Mouse (Mus musculus): ENCODE results near the gene Zmpste24. TPM values are rescaled to one million over a fixed set of nuclear protein-coding genes. Genes with fewer than 3 reads are reported as not detected.

Gene Zmpste24
- polyA plus RNA-seq, 1 experiment from 2014 or later, result 22.6 TPM

DNA sequence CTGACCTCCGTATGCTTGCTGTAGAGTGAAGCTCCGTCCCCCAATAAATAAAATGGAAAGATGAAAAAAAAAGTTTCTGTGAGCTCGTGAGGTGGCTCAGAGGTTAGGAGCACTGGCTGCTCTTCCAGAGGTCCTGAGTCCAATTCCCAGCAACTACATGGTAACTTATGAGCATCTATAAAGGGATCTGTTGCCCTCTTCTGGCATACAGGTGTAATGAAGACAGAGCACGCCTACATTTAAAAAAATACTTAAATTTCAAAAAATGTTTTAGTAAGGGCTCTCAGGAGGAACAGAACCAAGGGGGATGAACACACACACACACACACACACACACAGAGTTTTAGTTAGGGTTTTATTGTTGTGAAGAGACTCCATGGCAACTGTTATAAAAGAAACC, 66.6 kb downstream of the Zmpste24 start:
- Histone ChIP-seq H3K4me1 (0 out of 2 replicates have a peak, but pooled peaks cover 4% of the 10 kb centered on the region), H3K4me3 (no peak overlapping the region), H3K27ac (replicated peaks) (no peak overlapping the region), H3K27me3 (replicated peaks) (no peaks in the 10 kb centered on the region), H3K9me3 (no peaks in the 10 kb centered on the region), H3K4me2 (no peak overlapping the region), H3K9ac (no peak overlapping the region), H3K36me3 (no peaks in the 10 kb centered on the region)
- ATAC-seq (ENCODE audit: extremely low read depth, insufficient number of reproducible peaks, low FRiP score, low TSS enrichment), result no peak
- WGBS, result 56% methylated on average over 4 of the region's 4 CpGs

DNA sequence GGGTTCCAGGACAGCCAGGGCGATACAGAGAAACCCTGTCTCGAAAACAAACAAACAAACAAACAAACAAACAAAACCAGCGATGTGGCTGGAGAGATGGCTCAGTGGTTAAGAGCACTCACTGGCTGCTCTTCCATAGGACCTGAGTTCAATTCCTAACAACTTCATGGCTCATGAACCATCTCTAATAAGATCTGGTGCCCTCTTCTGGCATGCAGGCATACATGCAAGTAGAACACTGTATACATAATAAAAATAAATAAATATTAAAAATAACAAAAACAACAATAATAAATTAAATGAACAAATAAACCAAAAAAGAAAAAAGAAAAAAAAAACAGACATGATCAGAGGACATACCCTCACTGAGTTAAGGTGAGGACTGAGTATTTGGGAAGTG, 68.4 kb downstream of the Zmpste24 start:
- Histone ChIP-seq H3K9ac (no peak overlapping the region), H3K4me2 (no peak overlapping the region), H3K4me3 (no peak overlapping the region), H3K9me3 (no peaks in the 10 kb centered on the region), H3K36me3 (no peaks in the 10 kb centered on the region), H3K27me3 (replicated peaks) (no peaks in the 10 kb centered on the region), H3K4me1 (0 out of 2 replicates have a peak, but pooled peaks cover 4% of the 10 kb centered on the region), H3K27ac (replicated peaks) (no peak overlapping the region)
- ATAC-seq (ENCODE audit: extremely low read depth, insufficient number of reproducible peaks, low FRiP score, low TSS enrichment), result no peak
- WGBS, result 72% methylated on average over 3 of the region's 3 CpGs

DNA sequence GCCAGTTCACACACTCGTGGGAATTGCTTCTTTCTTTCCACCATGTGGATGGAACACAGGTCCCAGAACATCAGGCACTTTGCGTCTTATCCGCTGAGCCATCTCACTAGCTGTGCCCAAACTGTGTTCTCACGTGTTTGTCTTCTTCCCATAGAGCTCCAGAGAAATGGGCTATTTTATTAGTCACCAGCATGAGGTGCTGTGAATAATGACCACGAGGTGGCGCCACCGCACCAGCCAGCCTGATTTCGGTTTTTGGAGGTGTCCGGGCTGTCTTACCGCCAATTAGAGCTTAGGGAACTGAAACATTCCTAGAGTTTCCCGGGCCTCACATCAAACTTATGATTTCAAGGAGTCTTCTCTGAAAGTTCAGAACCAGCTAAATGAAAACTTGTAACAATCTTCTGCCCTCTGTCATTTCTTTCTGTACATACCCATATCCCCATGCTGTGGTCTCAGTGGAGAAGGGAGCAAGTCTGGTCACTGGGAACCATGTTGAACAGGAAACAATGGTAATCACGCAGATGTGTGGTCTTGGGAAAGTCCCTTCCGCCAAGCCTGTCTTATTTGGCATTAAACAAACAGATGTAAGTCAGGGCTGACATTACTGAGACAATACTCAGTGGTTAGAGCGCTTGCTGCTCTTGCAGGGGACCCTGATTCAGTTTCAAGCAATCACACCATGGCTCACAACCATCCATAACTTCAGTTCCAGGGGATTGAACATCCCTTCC, 69.2 kb downstream of the Zmpste24 start:
- Histone ChIP-seq H3K27me3 (replicated peaks) (no peaks in the 10 kb centered on the region), H3K27ac (replicated peaks) (no peak overlapping the region), H3K4me2 (no peak overlapping the region), H3K4me1 (0 out of 2 replicates have a peak, but pooled peaks cover 4% of the 10 kb centered on the region), H3K9me3 (no peaks in the 10 kb centered on the region), H3K36me3 (no peaks in the 10 kb centered on the region), H3K4me3 (no peak overlapping the region), H3K9ac (no peak overlapping the region)
- no peak for ATAC-seq (ENCODE audit: extremely low read depth, insufficient number of reproducible peaks, low FRiP score, low TSS enrichment)
- WGBS, result 29% methylated on average over 14 of the region's 14 CpGs

DNA sequence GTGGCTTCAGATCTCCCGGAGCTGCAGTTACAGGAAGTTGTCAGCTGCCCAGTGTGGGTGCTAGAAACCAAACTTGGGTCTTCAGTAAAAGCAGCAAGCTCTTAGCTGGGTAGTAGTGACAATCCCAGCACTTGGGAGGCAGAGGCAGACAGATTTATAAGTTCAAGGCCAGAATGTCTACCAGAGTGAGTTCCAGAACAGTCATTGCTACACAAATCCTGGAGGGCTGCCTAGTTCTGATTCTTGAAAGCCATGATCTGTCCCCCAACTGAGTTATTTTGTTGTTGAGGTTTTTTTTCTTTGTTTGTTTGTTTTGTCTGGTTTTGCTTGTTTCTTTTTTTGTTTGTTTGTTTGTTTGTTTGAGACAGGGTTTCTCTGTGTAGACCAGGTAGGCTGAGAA, 69.9 kb downstream of the Zmpste24 start:
- no peaks in the 10 kb centered on the region for H3K36me3 ChIP-seq
- WGBS, result 56% methylated on average over 1 of the region's 1 CpGs
- no peaks in the 10 kb centered on the region for H3K27me3 ChIP-seq (replicated peaks)
- H3K27ac ChIP-seq (replicated peaks), result no peak overlapping the region
- H3K9me3 ChIP-seq, result no peaks in the 10 kb centered on the region
- H3K4me3 ChIP-seq, result no peak overlapping the region
- no peak for ATAC-seq (ENCODE audit: extremely low read depth, insufficient number of reproducible peaks, low FRiP score, low TSS enrichment)
- H3K4me2 ChIP-seq, result no peak overlapping the region
- H3K9ac ChIP-seq, result no peak overlapping the region
- H3K4me1 ChIP-seq, result 0 out of 2 replicates have a peak, but pooled peaks cover 3% of the 10 kb centered on the region

DNA sequence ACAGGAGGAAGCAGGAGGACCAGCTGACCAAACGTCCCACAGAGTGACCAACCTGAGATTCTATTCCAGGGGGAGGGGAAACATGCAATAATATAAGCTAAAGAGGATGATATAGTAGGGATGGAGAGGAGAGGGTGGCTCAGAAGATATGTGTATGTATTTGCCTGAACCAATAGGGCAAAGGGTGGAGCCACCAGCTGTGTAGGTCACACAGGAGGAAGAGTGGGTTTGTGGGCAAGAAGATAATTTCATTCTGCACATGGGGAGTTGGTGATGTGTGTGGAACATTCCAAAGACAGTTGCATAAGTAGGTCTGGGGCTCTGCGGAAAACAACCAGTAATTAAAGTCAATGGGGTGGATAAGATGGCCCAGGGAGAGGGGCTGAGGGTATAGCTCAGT, 72.4 kb downstream of the Zmpste24 start:
- H3K4me3 ChIP-seq, result no peak overlapping the region
- H3K36me3 ChIP-seq, result no peaks in the 10 kb centered on the region
- H3K4me1 ChIP-seq, result peaks cover 18% of the 10 kb centered on the region
- ATAC-seq (ENCODE audit: extremely low read depth, insufficient number of reproducible peaks, low FRiP score, low TSS enrichment), result no peak
- no peaks in the 10 kb centered on the region for H3K27me3 ChIP-seq (replicated peaks)
- no peak overlapping the region for H3K27ac ChIP-seq (replicated peaks)
- 50% methylated on average over 2 of the region's 2 CpGs for WGBS
- H3K9ac ChIP-seq, result no peak overlapping the region
- no peak overlapping the region for H3K4me2 ChIP-seq
- no peaks in the 10 kb centered on the region for H3K9me3 ChIP-seq

DNA sequence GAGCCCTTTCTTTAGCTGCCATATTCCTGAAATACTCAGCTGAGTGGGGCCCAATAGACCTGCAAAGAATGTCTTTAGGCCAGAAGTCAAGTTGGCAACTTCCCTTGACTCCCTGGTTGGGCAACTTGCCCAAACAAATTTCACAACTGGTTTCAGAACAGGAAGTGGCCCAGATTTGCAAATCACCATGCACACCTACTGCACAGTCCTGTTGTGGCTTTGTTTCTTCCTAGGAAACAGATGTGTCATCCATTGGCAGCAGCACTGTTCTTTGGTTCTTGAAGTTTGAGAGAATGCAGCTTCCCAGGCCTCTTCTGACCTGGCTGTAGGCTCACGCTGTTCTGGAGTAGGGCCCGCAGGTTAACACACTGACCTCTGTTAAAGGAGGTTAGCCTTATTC, 74.1 kb downstream of the Zmpste24 start:
- no peak for ATAC-seq (ENCODE audit: extremely low read depth, insufficient number of reproducible peaks, low FRiP score, low TSS enrichment)
- H3K9me3 ChIP-seq, result no peaks in the 10 kb centered on the region
- H3K27me3 ChIP-seq (replicated peaks), result no peaks in the 10 kb centered on the region
- H3K4me1 ChIP-seq, result peaks cover 34% of the 10 kb centered on the region
- H3K4me3 ChIP-seq, result no peak overlapping the region
- no peak overlapping the region for H3K9ac ChIP-seq
- WGBS, result 72% methylated on average over 2 of the region's 2 CpGs
- H3K4me2 ChIP-seq, result no peak overlapping the region
- H3K36me3 ChIP-seq, result no peaks in the 10 kb centered on the region
- no peak overlapping the region for H3K27ac ChIP-seq (replicated peaks)

DNA sequence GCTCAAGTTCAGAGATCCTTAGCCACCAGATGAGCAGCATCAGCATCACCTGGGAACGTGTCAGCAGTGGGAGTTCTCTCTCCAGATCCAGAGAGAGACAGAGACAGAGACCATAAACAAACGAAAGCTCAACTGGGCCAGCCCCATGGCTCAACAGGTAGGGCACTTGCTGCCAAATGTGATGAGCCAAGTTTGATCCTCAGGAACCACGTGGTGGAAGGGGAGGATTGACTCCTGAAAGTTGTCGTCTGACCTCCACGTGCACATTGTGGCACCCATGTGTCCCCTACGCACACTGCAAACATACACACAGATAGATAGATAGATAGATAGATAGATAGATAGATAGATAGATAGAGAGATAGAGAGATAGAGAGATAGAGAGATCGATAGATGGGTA, 74.6 kb downstream of the Zmpste24 start:
- WGBS, result 77% methylated on average over 7 of the region's 7 CpGs
- no peak overlapping the region for H3K27ac ChIP-seq (replicated peaks)
- H3K4me1 ChIP-seq, result peaks cover 37% of the 10 kb centered on the region
- no peaks in the 10 kb centered on the region for H3K27me3 ChIP-seq (replicated peaks)
- H3K36me3 ChIP-seq, result no peaks in the 10 kb centered on the region
- H3K4me3 ChIP-seq, result no peak overlapping the region
- H3K4me2 ChIP-seq, result no peak overlapping the region
- ATAC-seq (ENCODE audit: extremely low read depth, insufficient number of reproducible peaks, low FRiP score, low TSS enrichment), result no peak
- H3K9me3 ChIP-seq, result no peaks in the 10 kb centered on the region
- no peak overlapping the region for H3K9ac ChIP-seq

DNA sequence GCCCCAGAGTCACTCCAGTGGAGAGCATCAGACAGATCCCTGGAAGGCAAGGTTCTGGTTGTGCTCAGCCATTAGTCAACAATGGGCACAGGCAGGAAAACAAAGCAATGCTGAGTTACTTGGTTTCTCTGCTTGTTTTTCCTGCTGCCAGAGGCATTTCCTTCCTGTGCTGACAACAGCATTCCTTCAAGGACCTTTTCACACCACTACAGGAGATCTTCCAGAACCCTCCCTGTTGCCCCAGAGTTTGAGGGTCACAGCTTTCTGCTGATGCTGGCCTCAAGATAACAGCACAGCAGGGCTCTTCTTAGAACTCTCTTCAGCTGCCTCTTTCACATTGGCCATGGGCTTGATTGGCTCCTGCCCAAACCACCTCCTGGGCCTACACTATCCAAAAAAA, 76.1 kb downstream of the Zmpste24 start:
- Histone ChIP-seq H3K9ac (no peak overlapping the region), H3K4me2 (no peak overlapping the region), H3K4me3 (no peak overlapping the region), H3K27ac (replicated peaks) (peak overlapping the region; percentile 59; the same call in 1 of the 2 replicates), H3K27me3 (replicated peaks) (no peaks in the 10 kb centered on the region), H3K36me3 (no peaks in the 10 kb centered on the region), H3K4me1 (peaks cover 42% of the 10 kb centered on the region), H3K9me3 (no peaks in the 10 kb centered on the region)
- no peak for ATAC-seq (ENCODE audit: extremely low read depth, insufficient number of reproducible peaks, low FRiP score, low TSS enrichment)

DNA sequence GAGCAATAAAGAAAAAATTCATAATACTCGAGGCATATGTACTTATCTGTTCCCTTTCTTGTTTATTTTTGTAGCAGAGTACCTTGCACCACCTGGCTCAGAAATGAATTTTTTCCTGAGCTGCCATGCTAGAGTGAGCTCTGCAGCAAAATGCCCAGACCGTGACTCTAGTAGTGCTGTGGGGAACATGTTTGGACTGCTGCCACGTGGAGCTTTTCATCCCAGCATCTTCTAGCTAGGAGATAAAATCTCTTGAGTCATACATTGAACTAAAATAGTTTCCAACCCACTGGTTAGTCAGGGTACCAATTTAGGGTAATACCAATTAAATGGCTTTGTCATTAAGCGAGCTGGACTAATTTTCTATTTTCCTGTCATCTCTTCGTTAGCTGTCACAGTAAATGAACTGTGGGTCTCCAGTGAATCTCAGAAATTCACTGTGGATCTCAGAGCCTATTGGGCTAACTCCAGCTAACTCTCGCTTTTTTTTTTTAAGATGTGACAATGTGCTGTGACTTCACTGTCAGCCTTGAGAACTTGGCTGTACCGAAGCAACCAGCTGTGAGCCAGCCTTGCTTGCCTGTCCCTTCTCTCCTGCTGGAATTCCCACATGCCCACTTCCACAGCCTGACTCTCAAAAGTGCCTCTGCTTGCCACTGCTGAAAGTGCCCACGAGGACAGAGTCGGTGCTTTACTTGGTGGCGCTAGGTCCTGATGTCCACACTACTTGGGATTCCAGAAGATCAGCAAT, 77.8 kb downstream of the Zmpste24 start:
- Histone ChIP-seq H3K4me2 (no peak overlapping the region), H3K27me3 (replicated peaks) (no peaks in the 10 kb centered on the region), H3K9me3 (no peaks in the 10 kb centered on the region), H3K36me3 (no peaks in the 10 kb centered on the region), H3K9ac (no peak overlapping the region), H3K4me3 (no peak overlapping the region), H3K27ac (replicated peaks) (no peak overlapping the region), H3K4me1 (peaks cover 52% of the 10 kb centered on the region)
- ATAC-seq (ENCODE audit: extremely low read depth, insufficient number of reproducible peaks, low FRiP score, low TSS enrichment), result no peak
- WGBS, result 60% methylated on average over 10 of the region's 10 CpGs

DNA sequence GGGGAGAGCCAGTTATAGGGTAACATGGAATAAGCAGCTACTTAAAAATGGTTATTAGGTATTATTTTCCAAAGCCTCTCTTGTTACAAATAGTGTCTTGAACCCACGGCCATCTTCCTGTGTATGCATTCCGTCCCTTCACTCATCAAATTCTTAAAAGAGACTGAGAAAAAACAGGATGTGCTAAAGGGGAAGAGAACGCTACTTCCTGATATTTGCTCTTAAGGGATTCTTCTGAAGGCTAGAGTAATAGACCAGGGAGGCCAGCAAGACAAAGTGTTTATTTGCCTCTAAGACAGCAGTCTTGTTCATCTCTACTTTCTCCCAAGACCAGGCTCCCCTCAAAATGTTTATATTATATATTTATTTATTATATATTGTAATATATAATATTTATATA, 79.8 kb downstream of the Zmpste24 start:
- no peak for ATAC-seq (ENCODE audit: extremely low read depth, insufficient number of reproducible peaks, low FRiP score, low TSS enrichment)
- Histone ChIP-seq H3K27me3 (replicated peaks) (no peaks in the 10 kb centered on the region), H3K4me2 (no peak overlapping the region), H3K9me3 (no peaks in the 10 kb centered on the region), H3K27ac (replicated peaks) (no peak overlapping the region), H3K4me3 (no peak overlapping the region), H3K4me1 (peaks cover 68% of the 10 kb centered on the region), H3K36me3 (no peaks in the 10 kb centered on the region), H3K9ac (no peak overlapping the region)
- WGBS, result 72% methylated on average over 3 of the region's 3 CpGs

DNA sequence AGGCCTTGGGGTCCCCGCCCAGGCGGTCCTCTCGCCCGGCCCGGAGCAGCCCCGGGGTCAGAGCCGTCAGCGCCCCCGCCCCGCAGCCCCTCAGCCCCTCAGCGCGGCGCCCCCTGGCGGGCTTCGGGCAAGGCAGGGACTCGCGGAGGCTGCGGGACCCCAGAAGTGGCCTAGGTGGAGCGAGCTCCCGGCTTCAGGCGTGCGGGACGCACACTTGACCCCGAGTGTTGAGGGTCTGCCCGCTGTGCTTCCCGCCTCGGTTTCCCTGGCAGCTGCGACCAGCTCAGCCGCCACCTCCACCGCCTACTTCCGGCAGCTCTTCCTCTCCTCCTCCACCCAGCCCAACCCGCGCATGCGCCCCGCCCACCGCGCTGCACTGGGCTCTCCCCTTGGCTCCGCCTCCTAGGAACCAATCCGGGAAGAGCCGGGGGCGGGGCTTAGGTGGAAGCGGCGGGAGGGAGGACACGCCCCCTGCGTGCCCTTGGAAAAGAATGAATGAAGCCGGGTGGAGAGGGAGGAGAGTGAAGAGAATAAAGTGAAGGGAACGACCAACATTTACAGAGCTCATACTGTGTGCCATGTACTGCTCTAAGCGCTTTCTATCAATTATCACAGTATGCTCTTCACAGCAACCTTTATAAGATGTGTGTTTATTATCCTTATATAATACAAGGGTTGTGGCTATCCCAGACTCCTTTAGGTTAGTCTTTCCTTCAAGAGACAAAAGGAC, 80.9 kb downstream of the Zmpste24 start, which contains the start of gene Smap2:
TSS of gene Smap2 (minus strand) at position 320 of the 730 bp plus-strand sequence.
- Histone ChIP-seq H3K36me3 (no peaks in the 10 kb centered on the region), H3K4me2 (peak within 1 kb of the TSS; percentile 94), H3K27me3 (replicated peaks) (no peaks in the 10 kb centered on the region), H3K27ac (replicated peaks) (peak within 1 kb of the TSS; percentile 64), H3K9ac (peak within 1 kb of the TSS; percentile 94), H3K9me3 (no peaks in the 10 kb centered on the region), H3K4me1 (peaks cover 66% of the 10 kb centered on the region), H3K4me3 (peak within 1 kb of the TSS; percentile 94)
- ATAC-seq (ENCODE audit: extremely low read depth, insufficient number of reproducible peaks, low FRiP score, low TSS enrichment), result peak; percentile 95
- under 1% methylated on average over 47 of the region's 48 CpGs for WGBS
